Mouse (Mus musculus): Measurements from ENCODE around the gene Mapk10.

The Mapk10 gene

GRCm38 (mm10) chr5:103050319-103050916, 160.7 kb downstream of the Mapk10 start:
- DNase-seq (ENCODE audit: low read depth, low spot score): no peak

- DNase-seq (ENCODE audit: low read depth, low spot score): no peak
These were observed 163.1 kb downstream of the Mapk10 start for GRCm38 (mm10) chr5:103048011-103048410.

GRCm38 (mm10) chr5:103037752-103038151, 173.4 kb downstream of the Mapk10 start:
- no peak for DNase-seq (ENCODE audit: low read depth, low spot score)

- DNase-seq (ENCODE audit: low read depth, low spot score): no peak
These were observed 182.1 kb downstream of the Mapk10 start for GRCm38 (mm10) chr5:103028940-103029621.

GRCm38 (mm10) chr5:103022504-103023172, 188.5 kb downstream of the Mapk10 start:
- DNase-seq (ENCODE audit: low read depth, low spot score): no peak

- no peak for DNase-seq (ENCODE audit: low read depth, low spot score)
These were observed 189.7 kb downstream of the Mapk10 start for GRCm38 (mm10) chr5:103021479-103021878.

- DNase-seq (ENCODE audit: low read depth, low spot score): no peak
These were observed 190.2 kb downstream of the Mapk10 start for GRCm38 (mm10) chr5:103020954-103021353.

GRCm38 (mm10) chr5:103020127-103020526, 191.0 kb downstream of the Mapk10 start:
- DNase-seq (ENCODE audit: low read depth, low spot score): no peak

- no peak for DNase-seq (ENCODE audit: low read depth, low spot score)
These were observed 193.5 kb downstream of the Mapk10 start for GRCm38 (mm10) chr5:103017637-103018036.

- DNase-seq (ENCODE audit: low read depth, low spot score): no peak
These were observed 196.8 kb downstream of the Mapk10 start for GRCm38 (mm10) chr5:103014309-103014708.

- DNase-seq (ENCODE audit: low read depth, low spot score): no peak
These were observed 202.2 kb downstream of the Mapk10 start for GRCm38 (mm10) chr5:103008894-103009293.

GRCm38 (mm10) chr5:103002116-103002515, 209.0 kb downstream of the Mapk10 start:
- DNase-seq (ENCODE audit: low read depth, low spot score): no peak

GRCm38 (mm10) chr5:103000572-103000971, 210.6 kb downstream of the Mapk10 start:
- DNase-seq (ENCODE audit: low read depth, low spot score): no peak

- no peak for DNase-seq (ENCODE audit: low read depth, low spot score)
These were observed 212.6 kb downstream of the Mapk10 start for GRCm38 (mm10) chr5:102998524-102998923.

- DNase-seq (ENCODE audit: low read depth, low spot score): no peak
These were observed 213.2 kb downstream of the Mapk10 start for GRCm38 (mm10) chr5:102997907-102998306.

- no peak for DNase-seq (ENCODE audit: low read depth, low spot score)
These were observed 214.8 kb downstream of the Mapk10 start for GRCm38 (mm10) chr5:102996331-102996730.

- DNase-seq (ENCODE audit: low read depth, low spot score): no peak
These were observed 215.2 kb downstream of the Mapk10 start for GRCm38 (mm10) chr5:102995928-102996327.

- DNase-seq (ENCODE audit: low read depth, low spot score): peak; percentile 17
These were observed 217.2 kb downstream of the Mapk10 start for GRCm38 (mm10) chr5:102993951-102994350.

- no peak for DNase-seq (ENCODE audit: low read depth, low spot score)
These were observed 219.4 kb downstream of the Mapk10 start for GRCm38 (mm10) chr5:102991691-102992090.

- no peak for DNase-seq (ENCODE audit: low read depth, low spot score)
These were observed 232.8 kb downstream of the Mapk10 start for GRCm38 (mm10) chr5:102978382-102978781.

GRCm38 (mm10) chr5:102977138-102977537, 234.0 kb downstream of the Mapk10 start:
- peak; percentile 80 for DNase-seq (ENCODE audit: low read depth, low spot score)

GRCm38 (mm10) chr5:102976540-102976939, 234.6 kb downstream of the Mapk10 start:
- DNase-seq (ENCODE audit: low read depth, low spot score): no peak

GRCm38 (mm10) chr5:102974400-102974799, 236.7 kb downstream of the Mapk10 start:
- no peak for DNase-seq (ENCODE audit: low read depth, low spot score)
